Mouse (Mus musculus) erythroblast, embryonic 14.5 days (primary cell): ENCODE data around the gene Cfd.

ENCODE experiments used
- GATA1 ChIP-seq: IDR thresholded peaks from 2 replicates; pipeline ENCODE4 v1.6.1; 2012; ENCODE audit warnings: low read length, inconsistent platforms, mixed read lengths
- TAL1 ChIP-seq: IDR thresholded peaks from 3 replicates; pipeline ENCODE4 v1.6.1; 2012; ENCODE audit warnings: low read length, inconsistent platforms, mixed read lengths

DNA sequence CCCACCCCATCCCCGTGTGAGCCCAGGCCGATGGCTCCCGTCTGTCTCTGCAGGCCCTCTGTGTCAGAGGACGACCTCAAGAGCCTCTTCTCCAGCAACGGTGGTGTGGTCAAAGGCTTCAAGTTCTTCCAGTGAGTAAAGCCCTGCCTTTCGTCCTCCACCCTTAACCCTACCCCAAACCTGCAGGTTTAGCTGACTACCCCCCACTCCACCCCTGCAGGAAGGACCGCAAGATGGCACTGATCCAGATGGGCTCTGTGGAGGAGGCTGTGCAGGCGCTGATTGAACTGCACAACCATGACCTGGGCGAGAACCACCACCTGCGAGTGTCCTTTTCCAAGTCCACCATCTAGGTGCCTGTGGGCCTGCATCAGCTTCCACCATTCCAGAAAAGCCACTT, 27.7 kb upstream of the Cfd start:
- no peak for TF ChIP-seq TAL1
- no peak for TF ChIP-seq GATA1
